Mouse (Mus musculus) megakaryocyte, adult 5-6 weeks (primary cell): Measurements from ENCODE around the gene Colq. TPM values are rescaled to one million over a fixed set of nuclear protein-coding genes. Genes with fewer than 3 reads are reported as not detected.

Experiments used
- ATAC-seq: 2 replicates; pipeline ENCODE4 v1.8.0; 2016; ENCODE audit warnings: mild to moderate bottlenecking, inconsistent platforms; ENCODE audit not compliant: poor library complexity, severe bottlenecking
- total RNA-seq, 2 experiments: library from RNA; stranded (forward) in 1 of 2; stranded (reverse) in 1 of 2; fragments of 153-499, 151-499 nt in 1 of 2; fragments of 221-1000, 200-1000 nt in 1 of 2; gene quantifications; 2 replicates each; pipeline versions ENCODE4 v1.2.3 to v1.2.4; 2015 to 2017

Colq gene
- total RNA-seq, 2 experiments from 2014 or later, result 0.07 TPM; not detected in 1

- ATAC-seq, result peak; percentile 99
Observed at GRCm38 (mm10) chr14:31531506-31532148, 59.5 kb downstream of the Colq start.

GRCm38 (mm10) chr14:31530847-31531246, 60.3 kb downstream of the Colq start:
- ATAC-seq, result no peak

GRCm38 (mm10) chr14:31525040-31525810, 65.9 kb downstream of the Colq start:
- ATAC-seq, result no peak

GRCm38 (mm10) chr14:31521318-31521717, 69.8 kb downstream of the Colq start:
- no peak for ATAC-seq

- ATAC-seq, result no peak
Observed at GRCm38 (mm10) chr14:31519165-31519564, 72.0 kb downstream of the Colq start.

- ATAC-seq, result no peak
Observed at GRCm38 (mm10) chr14:31515895-31516294, 75.2 kb downstream of the Colq start.

DNA sequence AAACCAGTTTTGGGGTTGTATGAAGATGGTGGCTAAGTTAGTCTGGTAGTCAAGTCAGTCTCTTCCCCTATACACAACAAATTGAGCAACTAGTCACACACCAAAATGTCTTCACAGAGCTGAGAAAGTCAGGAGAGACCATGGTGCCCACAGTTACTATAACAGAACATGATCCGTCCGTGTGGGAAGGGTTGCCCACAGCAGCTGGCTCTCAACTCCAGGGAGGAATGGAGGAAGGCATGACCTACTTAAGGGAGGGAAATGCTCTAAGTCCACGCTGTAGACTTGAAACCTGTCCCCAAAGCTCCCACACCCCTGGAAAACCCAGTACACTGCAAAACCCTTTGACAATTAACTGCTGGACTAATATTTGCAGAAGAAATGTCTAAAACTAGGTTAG, 80.8 kb downstream of the Colq start:
- no peak for ATAC-seq

GRCm38 (mm10) chr14:31509911-31510310, 81.2 kb downstream of the Colq start:
- no peak for ATAC-seq

DNA sequence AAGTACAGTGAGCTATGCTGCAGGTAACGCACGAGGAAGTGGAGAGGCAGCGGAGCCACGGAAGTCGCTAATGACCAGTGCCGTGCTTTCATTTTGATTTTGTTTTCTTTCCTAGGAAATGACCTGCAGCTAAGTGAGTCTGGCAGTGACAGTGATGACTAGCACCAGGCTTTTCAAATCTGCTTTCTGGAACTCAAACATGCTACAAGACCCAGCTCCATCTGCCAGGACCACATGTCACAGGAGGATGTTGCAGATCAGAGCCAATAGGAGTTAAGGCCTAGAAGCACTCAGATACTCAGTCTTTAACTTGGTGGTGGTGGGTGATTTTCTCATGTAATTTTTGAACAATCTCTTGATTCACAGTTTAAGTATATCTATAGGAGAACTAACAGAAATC, 84.7 kb downstream of the Colq start:
- ATAC-seq, result no peak

DNA sequence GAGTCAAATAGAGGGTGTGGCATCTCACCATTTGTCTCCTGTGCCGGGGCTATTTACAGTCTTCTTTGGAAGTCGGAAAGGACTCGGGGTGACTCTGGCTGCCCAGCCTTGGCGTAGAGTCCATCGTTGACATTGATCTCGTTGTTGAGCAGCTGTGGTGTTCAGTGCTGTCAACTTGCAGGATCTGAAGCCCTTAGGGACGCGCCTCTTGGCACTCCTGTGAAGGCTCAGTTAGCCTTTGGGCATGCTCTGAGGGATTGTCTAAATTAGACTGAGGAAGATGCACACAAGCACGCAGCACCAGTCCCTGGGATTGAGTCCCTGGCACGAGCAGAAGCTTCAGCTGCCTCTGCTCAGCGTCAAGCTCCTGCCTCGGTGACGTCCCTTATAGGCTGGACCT, 87.7 kb downstream of the Colq start:
- ATAC-seq, result no peak

DNA sequence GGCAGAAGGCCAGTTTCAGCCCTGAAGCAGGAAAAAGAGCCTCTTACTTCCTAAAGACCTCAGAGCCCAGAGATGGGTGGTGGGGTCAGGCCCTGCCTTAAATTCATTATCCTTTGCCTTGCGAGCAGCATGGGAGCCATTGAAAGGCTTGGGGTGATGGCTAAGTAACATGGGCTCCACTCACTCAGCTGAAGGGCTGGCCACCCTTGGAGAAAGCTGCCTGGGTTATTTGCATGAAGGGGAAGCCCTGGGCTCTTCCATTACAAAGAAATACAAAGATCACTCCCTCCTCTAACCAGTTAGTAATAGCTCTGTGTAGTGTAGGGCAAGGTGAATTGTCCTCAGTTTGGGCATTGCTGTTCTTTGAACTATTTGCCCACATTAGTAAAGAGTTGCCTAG, 91.6 kb downstream of the Colq start:
- ATAC-seq, result no peak

DNA sequence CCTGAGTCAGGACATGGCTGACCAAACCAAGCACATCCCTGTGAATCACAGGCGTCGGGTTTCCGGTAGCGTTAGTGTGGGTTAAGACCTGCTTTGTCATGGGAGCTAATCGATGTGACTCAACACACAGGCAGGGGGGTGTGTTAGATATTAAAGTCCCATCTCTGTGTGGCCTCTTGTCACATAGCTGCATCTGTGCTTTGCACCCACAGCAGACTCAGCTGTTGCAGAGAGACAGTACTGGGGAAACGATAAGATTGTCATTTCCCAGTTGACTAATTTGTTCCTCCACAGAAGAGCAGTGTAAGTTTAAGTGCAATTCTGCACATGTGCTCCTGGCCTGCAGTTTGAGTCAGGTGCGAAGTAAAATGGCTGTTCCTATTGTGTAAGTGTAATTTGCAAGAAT, 94.9 kb downstream of the Colq start:
- peak; percentile 30 for ATAC-seq

- ATAC-seq, result no peak
Observed at GRCm38 (mm10) chr14:31495538-31495937, 95.6 kb downstream of the Colq start.

- peak; percentile 95 for ATAC-seq
Observed at GRCm38 (mm10) chr14:31494975-31495455, 96.1 kb downstream of the Colq start, which contains the start of gene Mettl6. Gene Mettl6 (minus strand): TSS chr14:31495040.

GRCm38 (mm10) chr14:31494349-31494974, 96.7 kb downstream of the Colq start, which contains the start of gene Eaf1:
Gene Eaf1 (plus strand): TSS chr14:31494399.
- peak; percentile 65 for ATAC-seq

GRCm38 (mm10) chr14:31493901-31494300, 97.2 kb downstream of the Colq start:
- ATAC-seq, result peak; percentile 33; the same call in 1 of the 2 replicates

GRCm38 (mm10) chr14:31488055-31488454, 103.1 kb downstream of the Colq start:
- ATAC-seq, result no peak

GRCm38 (mm10) chr14:31486465-31486864, 104.7 kb downstream of the Colq start:
- ATAC-seq, result no peak

GRCm38 (mm10) chr14:31482417-31482816, 108.7 kb downstream of the Colq start:
- no peak for ATAC-seq

DNA sequence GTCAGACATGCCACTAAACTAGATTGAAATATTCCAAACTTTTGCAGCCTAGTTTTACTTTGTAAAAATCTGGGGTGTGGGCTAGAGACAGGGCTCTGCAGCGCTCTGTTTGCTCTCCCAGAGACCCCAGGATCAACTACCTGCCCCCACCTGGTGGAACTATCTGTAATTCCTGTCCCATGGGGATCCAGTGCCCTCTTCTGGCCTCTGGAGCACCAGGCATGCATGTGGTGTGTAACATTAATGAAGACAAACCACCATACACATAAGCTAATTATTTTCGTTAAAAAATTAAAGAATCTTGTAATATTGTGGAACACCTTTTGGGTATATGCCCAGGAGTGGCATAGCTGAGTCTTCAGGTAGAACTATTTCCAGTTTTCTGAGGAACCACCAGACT, 117.8 kb downstream of the Colq start:
- no peak for ATAC-seq
